Mouse (Mus musculus) urinary bladder, adult 2 months (tissue): Measurements from ENCODE around the gene Arrdc5. TPM values are rescaled to one million over a fixed set of nuclear protein-coding genes. Genes with fewer than 3 reads are reported as not detected.

Experiments
- DNase-seq: peaks from one replicate; pipeline ENCODE4 v3.0.0; 2022; ENCODE audit warnings: low spot score
- polyA plus RNA-seq: library from polyadenylated mRNA; depleted of rRNA; stranded (reverse); fragments of >200 nt; gene quantifications from 2 replicates; pipeline ENCODE4 v1.2.3, GENCODE M21; 2012

Arrdc5 gene
- polyA plus RNA-seq, 1 experiment: not detected

DNA sequence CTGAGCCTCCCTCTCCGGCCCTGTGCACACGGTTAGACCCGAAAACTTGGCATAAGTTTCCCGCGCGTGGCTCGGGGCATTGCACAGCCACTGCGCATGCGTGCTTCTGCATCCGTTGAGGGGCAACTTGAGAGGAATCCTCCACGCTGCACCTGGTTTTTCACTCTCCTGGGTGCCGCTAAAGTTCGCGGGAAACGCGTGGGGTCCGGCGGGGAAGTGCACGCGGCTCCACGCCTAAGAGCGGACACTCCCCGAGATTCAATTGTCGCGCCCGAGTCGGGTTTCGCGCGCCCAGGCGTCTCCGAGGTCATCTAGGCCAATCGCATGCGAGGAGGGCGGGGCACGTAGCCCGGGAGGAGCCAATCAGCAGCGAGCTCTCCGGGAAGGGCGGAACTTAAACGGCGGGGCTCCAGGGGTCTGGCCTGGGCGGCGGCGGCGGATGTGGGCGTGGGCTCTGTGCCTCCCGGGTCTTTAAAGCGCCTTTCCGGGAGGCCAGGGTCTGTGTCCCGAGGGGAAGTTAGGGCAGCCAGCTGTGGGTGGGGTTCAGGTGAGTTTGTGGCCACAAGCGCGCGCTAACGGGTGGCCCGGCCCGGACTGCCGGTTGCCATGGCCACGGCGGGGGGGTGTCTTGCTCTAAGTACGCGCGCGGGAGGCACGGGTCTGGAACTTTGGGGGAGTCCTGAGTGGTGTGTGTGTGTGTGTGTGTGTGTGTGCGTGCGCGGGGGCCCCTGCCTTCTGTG is 3.9 kb upstream of the Arrdc5 start:
- DNase-seq: peak; percentile 86

DNA sequence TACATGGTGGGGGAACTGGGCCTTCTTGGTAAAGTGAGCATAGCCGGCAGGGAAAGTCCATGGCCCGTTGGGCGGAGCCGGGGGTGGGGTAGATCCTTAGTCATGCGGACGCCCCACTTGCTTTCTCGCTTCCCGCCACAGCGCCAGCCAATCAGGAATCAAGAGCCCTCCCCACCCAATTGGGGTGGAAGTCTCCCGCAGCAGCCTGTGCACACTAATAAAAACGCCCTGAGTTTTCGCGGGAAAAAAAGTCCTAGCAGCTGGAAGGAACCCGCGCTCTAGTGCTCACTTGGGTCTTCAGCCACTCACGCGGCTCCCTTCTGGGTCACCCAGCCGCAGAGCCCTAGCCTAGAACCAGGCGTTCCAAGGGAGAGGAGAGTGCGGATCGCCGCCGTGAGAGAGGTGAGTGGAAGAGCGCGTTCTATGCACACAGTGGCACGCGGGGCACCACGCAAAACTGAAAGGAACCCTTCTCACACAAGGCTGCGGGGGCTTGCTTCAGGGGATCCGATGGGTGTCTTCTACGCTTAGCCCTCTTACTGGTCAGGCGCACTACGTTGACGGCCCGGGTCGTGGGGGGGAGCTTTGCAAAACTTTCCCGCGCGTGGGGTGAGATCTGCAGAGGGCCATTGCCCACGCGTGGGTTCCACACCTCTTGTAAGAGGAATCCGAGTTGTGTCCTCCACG is 3.2 kb upstream of the Arrdc5 start, which contains the start of gene Uhrf1:
Gene Uhrf1 (plus strand): TSS at position 162 of the 687 bp plus-strand sequence.
- DNase-seq: no peak

DNA sequence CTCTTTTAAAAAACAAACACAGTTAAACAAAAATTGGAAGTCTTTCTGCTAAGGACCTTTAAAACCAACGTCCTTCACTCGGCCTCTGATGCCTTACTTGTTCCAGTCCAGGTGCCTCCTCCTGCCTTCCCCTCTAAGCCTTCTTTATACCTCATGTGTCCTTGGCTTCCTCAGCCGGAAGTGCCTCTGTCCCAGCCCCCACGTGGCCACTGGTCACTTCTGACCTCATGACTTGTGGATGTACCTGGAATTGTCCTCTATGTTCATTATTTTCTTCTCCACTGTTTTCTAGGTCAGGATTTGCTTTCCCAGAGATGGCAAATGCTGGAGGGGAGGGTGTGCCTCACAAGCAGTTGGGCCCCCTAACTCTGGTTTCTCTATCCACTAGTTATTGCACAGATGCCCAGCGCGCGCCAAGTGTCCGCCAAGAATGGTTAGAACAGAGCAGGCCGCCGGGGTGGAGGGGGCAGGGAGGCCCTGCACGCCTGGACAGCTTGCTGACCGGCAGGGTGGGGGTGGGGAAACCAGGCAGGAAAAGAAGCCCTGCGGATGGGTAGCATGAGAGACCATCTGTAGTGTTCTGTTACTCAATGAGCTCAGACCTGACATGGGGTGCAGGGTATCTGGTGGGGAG is 2.4 kb upstream of the Arrdc5 start:
- DNase-seq: no peak

DNA sequence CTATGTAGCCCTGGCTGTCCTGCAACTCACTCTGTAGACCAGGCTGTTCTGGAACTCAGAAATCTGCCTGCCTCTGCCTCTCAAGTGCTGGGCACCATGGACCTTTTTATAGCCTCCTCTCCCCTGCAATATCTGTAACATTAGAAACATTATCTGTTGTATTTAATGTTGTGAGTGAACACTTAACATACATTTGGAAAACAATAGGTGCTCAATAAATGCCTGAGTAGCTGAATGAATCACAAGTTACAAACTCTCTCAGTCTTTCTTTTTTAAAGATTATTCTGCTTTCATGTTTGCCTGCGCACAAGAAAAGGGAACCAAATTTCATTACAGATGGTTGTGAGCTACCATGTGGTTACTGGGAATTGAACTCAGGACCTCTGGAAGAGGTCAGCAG is 1.8 kb downstream of the Arrdc5 start:
- DNase-seq: no peak

DNA sequence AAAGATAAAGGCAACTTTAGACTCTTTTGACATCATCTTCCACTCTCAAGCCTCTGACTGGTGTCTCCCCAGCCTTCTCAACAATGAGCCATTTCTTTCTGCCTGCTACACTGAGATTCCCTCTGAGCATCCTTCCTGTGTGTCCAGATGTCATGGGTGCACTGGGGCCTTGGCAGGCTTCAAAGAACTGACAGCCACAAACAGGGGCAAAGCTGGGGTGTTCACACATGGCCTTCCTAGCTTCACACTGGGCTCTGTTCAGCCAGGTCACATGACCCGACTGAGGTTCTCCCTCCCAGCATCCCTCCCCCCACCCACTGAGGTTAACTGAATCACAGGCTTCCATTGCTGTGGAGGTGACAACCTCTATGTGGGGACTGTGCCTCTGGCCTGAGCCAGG is 3.9 kb downstream of the Arrdc5 start:
- DNase-seq: no peak

DNA sequence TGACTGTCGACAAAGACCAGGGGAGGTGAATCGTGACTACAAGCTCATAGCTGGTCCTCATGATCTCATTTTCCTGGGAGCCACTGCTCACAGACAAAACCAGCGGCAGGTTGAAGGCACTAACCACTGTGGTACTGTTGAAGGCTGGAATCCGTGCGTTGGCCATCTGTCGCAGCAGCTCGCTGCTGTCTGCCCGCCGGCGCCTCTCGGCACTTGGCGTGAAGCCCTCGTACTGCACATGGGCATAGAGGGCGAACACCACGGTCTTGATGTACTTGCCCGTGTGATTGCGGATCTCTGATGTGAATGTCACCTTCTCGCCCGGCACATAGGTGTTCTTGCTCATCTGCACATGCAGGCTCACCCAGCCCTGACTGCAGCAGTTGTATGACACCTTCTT is 5.8 kb downstream of the Arrdc5 start:
- DNase-seq: no peak

DNA sequence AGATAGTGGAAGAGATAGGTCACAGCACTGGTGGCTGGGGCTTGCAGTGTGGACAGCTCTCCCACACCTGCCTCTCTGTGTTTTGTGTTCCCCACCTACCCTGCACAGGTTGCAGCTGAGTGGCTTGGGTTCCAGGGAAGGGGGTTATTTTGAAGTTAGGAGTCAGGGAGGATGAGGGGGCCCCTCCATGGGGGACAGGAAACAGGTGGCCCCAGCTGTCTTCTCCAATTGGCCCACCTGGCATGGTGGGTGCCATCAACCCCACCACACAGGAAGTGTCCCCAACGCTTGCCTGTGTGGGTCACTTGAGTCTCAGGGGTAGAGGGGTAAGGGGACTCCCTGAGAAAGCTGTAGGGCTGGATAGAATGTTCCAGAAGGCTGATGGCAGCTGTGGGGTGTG is 6.8 kb downstream of the Arrdc5 start:
- DNase-seq: no peak

DNA sequence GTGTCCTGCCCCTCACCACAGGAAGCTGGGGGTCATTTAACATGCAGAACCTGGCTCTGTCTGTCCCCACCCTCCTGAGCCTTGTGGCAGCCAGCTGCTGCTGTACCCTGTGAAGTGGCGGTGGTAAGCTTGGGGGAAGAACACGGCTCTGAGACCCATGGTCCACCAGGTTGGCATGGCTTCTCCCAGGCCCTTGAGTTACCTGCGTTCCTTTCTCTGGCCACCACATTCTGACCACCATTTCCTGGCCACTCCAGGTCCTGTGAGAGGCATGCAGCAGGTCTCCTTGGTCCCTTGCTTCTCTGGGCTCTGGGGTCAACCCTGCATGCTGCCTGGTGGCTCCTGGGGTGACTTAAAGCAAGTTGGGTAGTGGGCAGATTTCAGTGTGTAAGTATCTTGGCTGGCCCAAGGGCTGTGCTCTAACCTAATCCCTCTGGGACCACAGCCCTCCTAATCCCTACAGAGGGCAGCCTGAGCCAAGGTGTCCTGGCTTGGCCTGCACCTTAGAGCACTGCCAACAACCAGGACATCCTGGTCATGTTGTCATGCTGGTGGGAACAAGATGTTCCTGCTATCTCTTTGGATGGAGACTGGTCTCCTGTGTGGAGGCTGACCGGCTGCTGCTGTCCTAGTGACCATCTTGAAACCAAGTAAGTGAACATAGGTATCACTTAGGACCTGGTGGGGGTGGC is 7.4 kb downstream of the Arrdc5 start, which contains the start of gene Plin3:
Gene Plin3 (minus strand): TSS at position 343 of the 692 bp plus-strand sequence.
- no peak for DNase-seq

DNA sequence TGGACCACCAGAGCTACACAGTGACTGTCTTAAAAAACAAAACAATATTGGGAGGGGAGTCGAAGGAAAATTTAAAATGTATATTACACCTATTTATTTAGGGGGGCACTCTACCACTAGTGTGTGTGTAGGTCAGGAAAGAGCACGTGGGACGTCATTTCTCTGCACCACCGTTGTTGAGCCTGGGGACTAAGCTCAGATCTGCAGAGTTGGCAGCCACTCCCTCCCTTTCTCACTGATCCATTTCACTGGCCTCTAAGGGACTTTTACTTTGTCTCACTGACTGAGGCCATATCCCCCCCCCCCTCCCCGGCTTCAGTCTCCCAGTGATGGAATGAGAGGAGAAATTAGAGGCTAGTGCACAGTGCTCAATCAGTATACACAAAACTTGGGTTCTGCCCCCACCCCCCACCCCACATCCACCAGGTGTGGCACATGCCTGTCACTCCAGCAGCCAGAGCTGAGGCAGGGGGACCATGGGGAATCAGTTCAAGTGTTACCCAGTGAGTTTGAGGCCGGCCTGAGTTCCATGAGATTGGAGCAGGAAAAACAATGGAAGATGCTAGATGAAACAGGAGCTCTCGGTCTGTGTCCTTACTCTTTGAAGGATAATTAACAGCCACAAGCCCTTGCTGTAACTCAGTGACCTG is 8.1 kb downstream of the Arrdc5 start:
- DNase-seq: no peak

DNA sequence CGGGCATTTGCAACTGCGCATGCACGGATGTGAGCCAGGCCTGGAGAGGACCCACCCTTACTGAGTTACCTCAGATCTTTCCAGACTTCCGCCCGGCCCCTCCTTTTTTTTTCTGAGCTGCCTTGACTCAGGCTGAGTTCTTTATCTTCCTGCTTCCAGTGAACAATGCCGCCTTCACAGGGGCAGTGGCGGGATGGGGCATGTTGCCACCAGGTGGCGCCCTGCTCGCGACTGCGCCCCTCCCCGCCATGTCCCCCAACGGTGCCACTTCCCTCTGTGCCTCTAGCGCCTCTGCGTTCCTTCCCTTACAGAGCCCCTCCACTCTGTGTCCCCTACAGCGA is 8.9 kb downstream of the Arrdc5 start:
- peak; percentile 79 for DNase-seq

DNA sequence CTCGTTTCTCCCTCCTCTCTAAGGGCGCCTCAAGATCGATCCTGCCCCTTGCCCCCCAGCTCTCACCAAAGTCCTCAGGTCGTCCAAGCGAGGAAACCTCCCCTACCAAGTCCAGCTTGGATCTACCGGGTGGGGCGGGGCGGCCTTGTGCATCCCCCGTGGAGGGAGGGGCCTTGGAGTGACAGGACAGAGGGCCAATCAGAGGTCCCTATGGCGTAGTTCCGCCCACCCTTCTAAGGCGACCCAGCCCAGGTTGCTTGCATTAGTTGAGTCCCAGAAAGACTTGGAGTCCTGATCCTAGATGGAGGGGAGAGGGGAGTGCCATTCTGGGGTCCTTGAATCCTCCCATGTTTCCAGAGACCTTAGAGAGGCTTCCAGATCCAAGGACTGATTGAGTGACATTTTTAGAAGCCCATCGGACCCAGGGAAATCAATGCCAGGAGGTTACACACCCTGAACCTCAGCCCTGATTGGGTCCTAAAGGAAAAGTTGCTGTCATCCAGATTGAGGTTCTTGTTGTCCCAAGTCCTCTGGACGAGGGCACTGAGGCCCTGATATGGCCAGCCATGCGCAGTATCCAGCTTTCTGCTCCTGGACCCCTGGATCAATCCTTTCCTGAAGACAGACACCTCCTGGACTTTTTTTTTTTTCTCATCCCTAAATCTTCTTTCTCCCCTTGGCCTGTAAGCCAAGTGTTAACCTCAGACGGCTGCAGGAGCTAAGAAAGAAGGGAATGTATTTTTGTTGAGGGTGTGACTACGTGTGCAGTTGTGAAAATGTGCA is 9.5 kb downstream of the Arrdc5 start:
- peak; percentile 97 for DNase-seq

DNA sequence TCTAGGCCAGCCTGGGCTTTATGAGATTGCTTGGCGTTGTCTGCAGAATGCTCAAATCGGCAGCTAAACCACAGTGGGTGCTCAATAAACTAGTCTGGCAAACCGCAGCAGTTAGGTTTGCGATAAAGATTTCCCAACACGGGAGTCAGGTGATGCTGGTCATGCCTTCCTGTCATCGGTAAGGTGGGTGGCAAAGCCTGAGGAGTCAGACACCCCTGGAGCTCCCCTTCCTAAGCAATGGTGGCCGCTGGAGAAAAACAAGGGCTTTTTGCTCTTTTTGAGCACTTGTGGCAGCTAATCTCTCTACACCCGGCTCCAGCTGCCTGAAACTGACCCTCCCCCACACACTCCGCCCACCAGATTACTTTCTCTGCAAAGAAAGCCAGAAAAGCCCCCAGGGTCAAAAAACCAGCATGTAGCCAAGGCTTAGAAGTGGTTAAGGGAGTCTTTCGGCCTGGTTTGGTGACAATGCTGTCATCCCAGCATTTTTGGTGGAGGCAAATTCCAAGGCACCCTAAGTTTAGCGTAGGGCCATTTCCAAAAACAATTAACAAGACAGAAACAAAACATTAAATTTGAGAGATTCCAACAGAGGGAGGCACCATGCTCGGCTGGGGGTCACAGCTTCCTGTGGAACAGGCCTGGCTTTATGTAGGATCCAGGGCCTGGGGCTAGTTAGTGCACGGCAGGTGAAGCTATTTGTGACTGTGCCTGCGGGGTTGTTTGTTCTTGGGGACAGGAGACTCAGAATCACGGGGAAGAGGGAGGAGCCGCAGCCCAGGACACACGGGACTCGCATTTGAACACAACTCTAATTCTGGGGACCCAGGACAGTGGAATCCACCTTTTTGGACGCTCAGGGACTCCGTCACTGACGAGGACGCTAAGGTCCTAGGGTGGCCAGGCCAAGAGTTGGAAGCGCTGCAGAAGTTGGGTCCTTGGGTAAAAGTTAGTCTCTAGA is 10.4 kb downstream of the Arrdc5 start:
- DNase-seq: peak; percentile 29

DNA sequence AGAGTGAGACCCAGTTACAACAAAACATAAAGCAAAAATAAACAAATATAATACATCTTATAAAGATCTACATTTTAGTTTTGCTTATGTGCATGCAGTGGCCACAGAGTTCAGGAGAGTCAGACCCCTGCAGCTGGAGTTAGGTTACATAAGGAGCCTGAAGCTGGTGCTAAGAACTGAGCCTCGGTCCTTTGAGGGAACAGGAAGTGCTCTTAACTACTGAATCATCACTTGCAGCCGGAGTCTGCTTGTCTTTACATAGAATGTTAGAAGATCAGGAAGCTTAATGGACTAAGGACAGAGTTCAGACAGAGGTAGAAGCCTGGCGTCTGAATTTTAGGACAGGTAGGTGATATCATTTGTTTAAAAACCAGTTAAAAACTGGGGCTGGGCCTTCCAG is 11.2 kb downstream of the Arrdc5 start:
- no peak for DNase-seq

DNA sequence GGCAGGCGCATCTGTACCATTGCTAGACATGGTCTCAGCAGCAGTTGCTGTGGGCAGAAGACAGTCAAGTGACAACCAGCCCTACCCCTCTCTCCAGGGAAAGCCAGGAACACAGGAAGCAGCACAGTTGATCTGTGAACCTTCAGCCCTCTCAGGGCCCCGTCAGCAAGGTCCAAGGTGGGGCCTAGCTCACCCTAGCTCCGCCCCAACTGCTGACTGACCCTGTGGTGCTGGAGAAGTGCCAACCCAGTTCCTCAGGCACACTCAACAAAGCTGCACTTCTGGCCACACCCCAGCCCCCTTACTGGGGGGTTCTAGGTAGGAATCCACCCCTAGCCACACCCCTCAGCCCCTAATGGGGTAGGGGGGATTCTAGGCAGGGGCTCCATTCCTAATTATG is 12.3 kb downstream of the Arrdc5 start:
- peak; percentile 34 for DNase-seq

DNA sequence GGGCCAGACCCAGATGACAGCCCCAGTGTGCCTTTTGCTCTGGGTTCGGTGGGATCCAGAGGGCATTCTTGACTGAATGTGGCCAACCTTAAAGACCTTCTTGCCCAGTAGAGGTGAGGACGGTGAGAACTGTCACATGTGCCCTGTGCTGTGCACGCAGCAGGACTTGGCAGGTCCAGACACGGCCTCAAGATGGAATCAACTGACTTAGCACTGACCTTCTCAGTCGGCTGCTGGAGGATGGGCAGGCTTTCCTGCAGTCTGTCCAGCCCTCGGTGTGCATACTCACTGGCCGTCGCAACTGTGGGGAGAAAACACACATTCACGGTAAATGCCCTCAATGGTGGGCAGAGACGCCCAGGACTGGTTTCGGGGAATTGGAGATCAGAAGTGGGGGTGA is 14.1 kb downstream of the Arrdc5 start:
- peak; percentile 24 for DNase-seq

DNA sequence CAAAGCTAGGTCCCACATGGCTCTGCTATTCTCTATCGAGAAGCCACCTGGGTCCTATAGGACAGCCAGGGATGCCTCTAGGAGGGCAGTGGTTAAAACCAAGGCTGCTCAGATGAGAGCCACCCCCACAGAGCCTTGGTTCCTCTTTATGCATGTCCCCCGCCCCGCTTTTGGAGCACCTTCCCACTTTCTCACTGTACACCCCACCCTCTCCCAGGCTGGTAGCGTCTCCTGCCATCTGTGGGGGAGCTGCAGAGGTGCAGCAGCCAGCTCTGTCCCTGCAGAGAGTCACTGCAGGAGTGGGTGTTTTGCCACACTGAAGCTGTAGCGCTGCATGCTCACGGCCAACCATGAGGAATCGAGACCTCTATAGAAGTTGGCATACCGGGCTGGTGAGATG is 16.8 kb downstream of the Arrdc5 start:
- no peak for DNase-seq

DNA sequence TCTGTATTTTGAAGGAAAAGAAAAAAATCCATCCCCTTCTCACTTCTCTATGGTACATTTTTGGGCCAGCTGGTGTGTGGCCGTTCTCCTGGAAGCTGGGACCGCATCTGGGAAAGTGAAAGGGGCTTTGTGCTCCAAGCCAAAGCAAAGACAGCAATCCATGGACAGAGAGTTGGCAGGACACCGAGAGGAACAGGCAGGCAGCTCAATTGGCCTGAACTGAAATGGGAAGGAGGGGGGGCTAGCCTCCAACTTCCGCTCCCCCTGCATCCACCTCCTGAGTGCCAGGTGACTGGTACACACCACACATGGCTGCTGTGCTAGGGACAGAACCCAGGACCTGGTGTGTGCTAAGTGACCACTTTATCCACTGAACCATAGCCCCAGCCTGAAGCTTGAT is 17.3 kb downstream of the Arrdc5 start:
- no peak for DNase-seq

DNA sequence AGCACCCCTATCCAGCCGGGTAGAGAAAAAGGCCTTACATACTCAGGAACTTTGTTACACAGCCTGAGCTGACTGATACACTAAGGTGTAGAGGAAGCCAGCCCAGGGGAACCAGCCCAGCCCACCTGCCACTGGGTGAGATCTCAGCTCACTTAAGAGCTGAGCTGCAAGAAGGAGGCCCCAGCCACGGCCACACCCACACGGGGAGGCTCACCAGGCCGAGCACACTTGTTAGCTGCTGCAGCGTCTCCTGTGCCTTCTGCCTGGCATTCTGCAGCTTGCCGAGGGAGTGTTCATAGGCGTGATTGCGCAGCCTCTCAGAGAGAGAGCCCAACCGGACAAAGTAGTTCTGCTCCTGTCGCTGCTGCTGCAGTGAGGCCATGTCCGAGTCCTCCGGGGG is 18.9 kb downstream of the Arrdc5 start:
- no peak for DNase-seq

DNA sequence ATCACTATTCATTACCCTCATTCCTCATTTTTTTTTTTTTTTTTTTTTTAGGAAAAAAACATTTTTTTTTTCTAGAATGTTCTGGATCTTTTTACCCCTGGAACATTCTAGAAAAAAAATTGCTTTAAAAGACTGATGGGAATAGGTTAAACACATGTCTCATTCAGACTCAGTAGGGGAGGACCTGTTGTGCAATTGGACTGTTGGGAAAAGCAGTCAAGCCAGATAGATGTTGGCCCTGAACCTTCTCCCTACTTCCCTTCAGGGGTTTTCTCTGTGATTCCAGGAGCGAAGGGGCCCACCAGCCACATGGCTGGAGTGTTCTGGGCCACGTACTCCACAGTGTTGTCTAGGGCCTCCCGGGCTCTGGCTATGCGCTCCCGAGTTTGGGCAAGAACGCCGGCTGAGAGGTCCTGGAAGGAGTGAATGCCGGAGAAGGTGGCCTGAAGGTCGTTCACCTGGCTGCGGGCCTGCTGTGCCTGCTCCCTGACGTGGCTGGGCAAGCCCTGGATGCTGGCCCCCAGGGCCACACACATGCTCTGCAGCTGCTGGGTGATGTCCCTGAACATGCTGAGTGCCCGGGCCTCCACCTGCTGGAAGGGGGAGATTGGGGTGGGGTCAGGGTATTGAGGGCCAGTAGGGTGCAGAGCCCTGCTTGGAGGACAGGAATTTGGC is 20.5 kb downstream of the Arrdc5 start:
- peak; percentile 26 for DNase-seq
